Mouse (Mus musculus) testis, adult 2 months (tissue): ENCODE data around the gene Rpl12.

Experiments
- CTCF ChIP-seq: fragments of 200-500 bp; IDR thresholded peaks from 2 replicates; pipeline ENCODE4 v1.5.1; 2012; ENCODE audit warnings: low read depth, mild to moderate bottlenecking, inconsistent platforms, low read length, moderate library complexity; ENCODE audit not compliant: control insufficient read depth, insufficient read depth, insufficient replicate concordance
- POLR2A ChIP-seq: fragments of 200-500 bp; IDR thresholded peaks from 2 replicates; pipeline ENCODE4 v1.6.1; 2012; ENCODE audit warnings: low read depth, mild to moderate bottlenecking, inconsistent platforms, low read length, moderate library complexity; ENCODE audit not compliant: control insufficient read depth

- TF ChIP-seq CTCF (no peak), POLR2A (no peak)
These were observed 38.8 kb upstream of the Rpl12 start for GRCm38 (mm10) chr2:32922564-32922963.
